Mouse (Mus musculus): ENCODE results near the gene Slit2. TPM values are rescaled to one million over a fixed set of nuclear protein-coding genes. Genes with fewer than 3 reads are reported as not detected.
A peak's percentile ranks its signal among the peaks of the same experiment; 100 is the strongest.

Slit2 gene
- polyA plus RNA-seq, 1 experiment from 2014 or later = 32.6 TPM

DNA sequence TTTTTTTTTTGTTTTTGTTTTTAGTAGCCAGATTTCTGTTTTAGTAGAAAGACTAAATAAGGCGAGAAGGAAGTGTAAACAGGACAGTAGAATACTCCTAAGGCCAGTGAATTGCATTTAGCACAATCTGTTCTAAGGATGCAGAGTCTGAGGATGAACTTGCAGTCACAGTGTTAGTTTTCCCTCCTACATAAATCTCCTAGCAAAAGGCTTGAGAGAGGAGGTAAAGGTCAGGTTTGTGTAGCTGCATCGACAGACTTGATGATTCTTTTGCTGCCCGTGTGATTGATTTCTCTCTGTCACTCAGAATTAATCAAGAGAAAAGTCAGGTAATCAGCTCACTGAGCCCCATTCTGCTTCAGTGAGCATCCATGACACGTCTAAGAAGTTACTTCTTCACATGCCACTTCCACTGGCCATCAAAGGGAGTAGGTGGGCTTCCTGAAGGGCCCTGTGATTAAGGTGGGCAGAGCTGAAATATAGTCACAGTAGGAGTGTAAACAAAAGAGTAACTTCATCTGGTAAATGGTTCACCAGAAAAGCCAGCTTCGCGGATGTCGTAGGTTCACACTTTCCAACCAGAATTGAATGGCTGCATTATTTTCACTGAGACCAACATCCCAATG, 358.0 kb downstream of the Slit2 start:
- Histone ChIP-seq H3K4me1 (ENCODE audit: insufficient read depth, low read length) (peaks cover 11% of the 10 kb centered on the region; the same call in 1 of the 2 replicates), H3K4me3 (ENCODE audit: low read length) (no peak overlapping the region), H3K9me3 (ENCODE audit: low read length) (no peaks in the 10 kb centered on the region), H3K27ac (ENCODE audit: low read length) (no peak overlapping the region), H3K27me3 (ENCODE audit: insufficient read depth, low read length) (no peaks in the 10 kb centered on the region), H3K4me2 (replicated peaks; ENCODE audit: low read depth, low read length) (0 out of 2 replicates have a peak overlapping the region, but pooled peaks have one; percentile 6), H3K36me3 (ENCODE audit: insufficient read depth, low read length) (no peaks in the 10 kb centered on the region), H3K9ac (replicated peaks; ENCODE audit: low read length) (no peak overlapping the region)
- ATAC-seq (ENCODE audit: low FRiP score, low TSS enrichment) = peak; percentile 89
- 20% methylated on average over 7 of the region's 7 CpGs for WGBS

GRCm38 (mm10) chr5:48345095-48345982, 362.4 kb downstream of the Slit2 start:
- Histone ChIP-seq H3K9me3 (ENCODE audit: low read length) (no peaks in the 10 kb centered on the region), H3K4me2 (replicated peaks; ENCODE audit: low read depth, low read length) (no peak overlapping the region), H3K4me3 (ENCODE audit: low read length) (no peak overlapping the region), H3K36me3 (ENCODE audit: insufficient read depth, low read length) (no peaks in the 10 kb centered on the region), H3K27me3 (ENCODE audit: insufficient read depth, low read length) (no peaks in the 10 kb centered on the region), H3K4me1 (ENCODE audit: insufficient read depth, low read length) (0 out of 2 replicates have a peak, but pooled peaks cover 7% of the 10 kb centered on the region), H3K27ac (ENCODE audit: low read length) (no peak overlapping the region), H3K9ac (replicated peaks; ENCODE audit: low read length) (no peak overlapping the region)
- peak; percentile 54; the same call in 1 of the 2 replicates for ATAC-seq (ENCODE audit: low FRiP score, low TSS enrichment)
- 40% methylated on average over 5 of the region's 5 CpGs for WGBS

DNA sequence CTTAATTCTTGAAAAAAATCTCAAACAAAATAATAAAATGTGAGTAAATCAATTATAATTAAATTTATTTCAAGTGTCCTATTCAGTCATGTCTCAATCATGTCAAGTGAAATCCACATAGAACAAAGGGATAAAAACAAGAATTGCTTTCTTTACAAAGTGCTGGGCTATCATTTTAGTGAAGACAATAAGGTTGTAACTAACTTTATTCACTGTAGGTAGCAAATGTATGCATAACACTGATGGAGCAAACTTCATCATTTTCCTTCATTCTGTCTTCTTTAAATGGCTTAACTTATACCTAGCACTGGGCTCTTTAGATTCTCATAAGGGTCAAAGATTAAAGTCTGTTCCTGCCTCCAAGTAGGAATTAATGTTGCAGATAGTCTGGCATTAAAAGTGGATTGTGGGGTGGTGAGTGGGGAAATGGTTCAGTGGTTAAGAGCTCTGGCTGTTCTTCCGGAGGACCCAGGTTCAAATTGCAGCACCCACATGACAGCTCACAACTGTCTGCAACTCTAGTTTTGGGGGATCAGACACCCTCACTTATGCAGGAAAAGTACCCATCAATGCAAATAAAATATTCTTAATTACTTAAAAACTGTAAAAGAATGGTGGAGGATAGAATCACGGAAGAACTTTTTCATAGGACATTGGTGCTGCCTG, 363.2 kb downstream of the Slit2 start:
- 79% methylated on average over 2 of the region's 2 CpGs for WGBS
- Histone ChIP-seq H3K4me3 (ENCODE audit: low read length) (no peak overlapping the region), H3K4me1 (ENCODE audit: insufficient read depth, low read length) (0 out of 2 replicates have a peak, but pooled peaks cover 3% of the 10 kb centered on the region), H3K27me3 (ENCODE audit: insufficient read depth, low read length) (no peaks in the 10 kb centered on the region), H3K4me2 (replicated peaks; ENCODE audit: low read depth, low read length) (no peak overlapping the region), H3K27ac (ENCODE audit: low read length) (no peak overlapping the region), H3K9ac (replicated peaks; ENCODE audit: low read length) (no peak overlapping the region), H3K9me3 (ENCODE audit: low read length) (no peaks in the 10 kb centered on the region), H3K36me3 (ENCODE audit: insufficient read depth, low read length) (no peaks in the 10 kb centered on the region)
- no peak for ATAC-seq (ENCODE audit: low FRiP score, low TSS enrichment)

GRCm38 (mm10) chr5:48349309-48349708, 366.4 kb downstream of the Slit2 start:
- no peaks in the 10 kb centered on the region for H3K36me3 ChIP-seq (ENCODE audit: insufficient read depth, low read length)
- no peak overlapping the region for H3K4me3 ChIP-seq (ENCODE audit: low read length)
- H3K27me3 ChIP-seq (ENCODE audit: insufficient read depth, low read length) = no peaks in the 10 kb centered on the region
- no peak for ATAC-seq (ENCODE audit: low FRiP score, low TSS enrichment)
- no peaks in the 10 kb centered on the region for H3K9me3 ChIP-seq (ENCODE audit: low read length)
- 0 out of 2 replicates have a peak, but pooled peaks cover 2% of the 10 kb centered on the region for H3K4me1 ChIP-seq (ENCODE audit: insufficient read depth, low read length)
- H3K27ac ChIP-seq (ENCODE audit: low read length) = no peak overlapping the region
- WGBS = 76% methylated on average over 1 of the region's 1 CpGs
- H3K4me2 ChIP-seq (replicated peaks; ENCODE audit: low read depth, low read length) = no peak overlapping the region
- no peak overlapping the region for H3K9ac ChIP-seq (replicated peaks; ENCODE audit: low read length)

Small RNA genes lying within 50 kb of the gene (microRNA-seq; reads per million reads assigned to microRNA genes)
- 18.0 reads per million, percentile 37 among the genes with 10 or more reads in this experiment for gene Mir218-1
